Mouse (Mus musculus): ENCODE data around the gene Synpr.
"Not testable (repeated sequence)": the region's sequence is repeated elsewhere in the genome, so short reads cannot be mapped to it uniquely, and the experiment has no call there.

The Synpr gene

GRCm38 (mm10) chr14:13284091-13284844 lies at the start of gene Synpr:
Gene Synpr, plus strand, starts transcription at chr14:13284780.
- DNase-seq (ENCODE audit: low spot score in 2 of 2): peak; percentile 33 to 58

- DNase-seq (ENCODE audit: low spot score in 2 of 2): peak in 1 of 2 experiments; percentile 32
These were observed 47.7 kb upstream of the Synpr start for GRCm38 (mm10) chr14:13236929-13237328.

GRCm38 (mm10) chr14:13247431-13247830 lies 37.1 kb upstream of the Synpr start:
- DNase-seq (ENCODE audit: low spot score in 2 of 2): no peak

GRCm38 (mm10) chr14:13249361-13249760 lies 35.2 kb upstream of the Synpr start:
- no peak for DNase-seq (ENCODE audit: low spot score in 2 of 2)

GRCm38 (mm10) chr14:13252594-13252993 lies 32.0 kb upstream of the Synpr start:
- no peak for DNase-seq (ENCODE audit: low spot score in 2 of 2)

GRCm38 (mm10) chr14:13254741-13255140 lies 29.8 kb upstream of the Synpr start:
- DNase-seq (ENCODE audit: low spot score in 2 of 2): not testable (repeated sequence)

GRCm38 (mm10) chr14:13262406-13262805 lies 22.2 kb upstream of the Synpr start:
- DNase-seq (ENCODE audit: low spot score in 2 of 2): no peak

GRCm38 (mm10) chr14:13266331-13266730 lies 18.2 kb upstream of the Synpr start:
- DNase-seq (ENCODE audit: low spot score in 2 of 2): no peak

- no peak for DNase-seq (ENCODE audit: low spot score in 2 of 2)
These were observed 17.4 kb upstream of the Synpr start for GRCm38 (mm10) chr14:13267181-13267580.

GRCm38 (mm10) chr14:13283211-13283610 lies 1.4 kb upstream of the Synpr start:
- no peak for DNase-seq (ENCODE audit: low spot score in 2 of 2)

- DNase-seq (ENCODE audit: low spot score in 2 of 2): no peak
These were observed 242 bp downstream of the Synpr start for GRCm38 (mm10) chr14:13284845-13285198.

- DNase-seq (ENCODE audit: low spot score in 2 of 2): no peak
These were observed 956 bp downstream of the Synpr start for GRCm38 (mm10) chr14:13285341-13286130.

- DNase-seq (ENCODE audit: low spot score in 2 of 2): no peak
These were observed 9.6 kb downstream of the Synpr start for GRCm38 (mm10) chr14:13294200-13294599.

GRCm38 (mm10) chr14:13314323-13314722 lies 29.7 kb downstream of the Synpr start:
- DNase-seq (ENCODE audit: low spot score in 2 of 2): no peak

GRCm38 (mm10) chr14:13328461-13328860 lies 43.9 kb downstream of the Synpr start:
- DNase-seq (ENCODE audit: low spot score in 2 of 2): no peak

GRCm38 (mm10) chr14:13332497-13333306 lies 48.1 kb downstream of the Synpr start:
- no peak for DNase-seq (ENCODE audit: low spot score in 2 of 2)

- DNase-seq (ENCODE audit: low spot score in 2 of 2): no peak
These were observed 48.8 kb downstream of the Synpr start for GRCm38 (mm10) chr14:13333372-13333771.

- DNase-seq (ENCODE audit: low spot score in 2 of 2): peak in 1 of 2 experiments; percentile 64
These were observed 51.6 kb downstream of the Synpr start for GRCm38 (mm10) chr14:13336162-13336561.

- DNase-seq (ENCODE audit: low spot score in 2 of 2): no peak
These were observed 56.1 kb downstream of the Synpr start for GRCm38 (mm10) chr14:13340688-13341087.

- DNase-seq (ENCODE audit: low spot score in 2 of 2): no peak
These were observed 59.7 kb downstream of the Synpr start for GRCm38 (mm10) chr14:13344240-13344639.

- DNase-seq (ENCODE audit: low spot score in 2 of 2): no peak
These were observed 64.7 kb downstream of the Synpr start for GRCm38 (mm10) chr14:13349170-13349865.

- peak in 1 of 2 experiments; percentile 44 for DNase-seq (ENCODE audit: low spot score in 2 of 2)
These were observed 69.6 kb downstream of the Synpr start for GRCm38 (mm10) chr14:13354154-13354553.
